Mouse (Mus musculus): ENCODE measurements around the gene Ddx20. TPM values are rescaled to one million over a fixed set of nuclear protein-coding genes. Genes with fewer than 3 reads are reported as not detected.

The Ddx20 gene
- polyA plus RNA-seq (2012; rRNA removed): 9.3 and 10.4 TPM in 2 replicates

GRCm38 (mm10) chr3:105687324-105688060, at the start of gene Ddx20:
Ddx20 (minus strand) TSS chr3:105687574.

GRCm38 (mm10) chr3:105704031-105705008, 16.9 kb upstream of the Ddx20 start, which contains the start of gene Inka2:
Inka2 (plus strand) TSS chr3:105704599.

Other genes starting within 250 kb of the Ddx20 start
- gene Kcnd3, start 235.2 kb downstream of the Ddx20 start, polyA plus RNA-seq (2012; rRNA removed): 0.03 and 0.06 TPM in 2 replicates
- gene Inka2, start 17.0 kb upstream of the Ddx20 start, polyA plus RNA-seq (2012; rRNA removed): 0.19 and 0.21 TPM in 2 replicates
- 40.3 and 46.9 TPM in 2 replicates for gene Rap1a, start 113.8 kb upstream of the Ddx20 start, polyA plus RNA-seq (2012; rRNA removed)
- gene Adora3, start 183.3 kb upstream of the Ddx20 start, polyA plus RNA-seq (2012; rRNA removed): 0.28 and 0.45 TPM in 2 replicates
- gene Tmigd3, start 183.3 kb upstream of the Ddx20 start, polyA plus RNA-seq (2012; rRNA removed): 0.10 and 0.14 TPM in 2 replicates
- gene I830077J02Rik, start 245.1 kb upstream of the Ddx20 start, polyA plus RNA-seq (2012; rRNA removed): 4.0 and 4.3 TPM in 2 replicates

Data from liver, embryonic 14 days (tissue).